ENCODE assay signal across 12 mouse cellular contexts in genomic region chr7:81860996-81861395, GRCm38 (mm10). TPM values are rescaled to one million over a fixed set of nuclear protein-coding genes. Genes with fewer than 3 reads are reported as not detected.
DNase-seq lines count a peak whose midpoint lies in the region; ATAC-seq and TF ChIP-seq lines count a peak whose summit lies in the region.
"Had no signal": no experiment of that assay in that cellular context is flagged by ENCODE, and none has a peak within 500 bp of the region (broad histone marks: within the 10 kb centered on the region; RNA-seq: fewer than 3 reads in every experiment).

No protein-coding gene starts in this region.

- no peak for TF ChIP-seq EP300 in heart, postnatal 0 days (IDR thresholded peaks at IDR 0.05; ENCODE audit: low read depth)

- peaks cover 24 to 27% of the 10 kb centered on the region in 2 experiments for H3K4me1 ChIP-seq in heart, embryonic 14.5 days (ENCODE audit: control insufficient read depth in 2 of 2, insufficient read depth in 2 of 2, low read length in 2 of 2)
- H3K4me1 ChIP-seq in heart, postnatal 0 days (ENCODE audit: control insufficient read depth, insufficient read depth) = peaks cover 16% of the 10 kb centered on the region
- H3K4me1 ChIP-seq in neural tube, embryonic 13.5 days (replicated peaks) = peaks cover 22% of the 10 kb centered on the region; the same call in 1 of the 2 replicates
- peaks cover 23% of the 10 kb centered on the region for H3K4me1 ChIP-seq in midbrain, embryonic 13.5 days (replicated peaks)

- no peak overlapping the region for H3K9ac ChIP-seq in heart, embryonic 14.5 days (ENCODE audit: low read length)
- H3K9ac ChIP-seq in heart, postnatal 0 days (replicated peaks; ENCODE audit: low read depth, low read length) = no peak overlapping the region
- no peak overlapping the region for H3K9ac ChIP-seq in neural tube, embryonic 13.5 days
- no peak overlapping the region for H3K9ac ChIP-seq in midbrain, embryonic 13.5 days (replicated peaks)
- H3K9ac ChIP-seq: hindbrain, embryonic 15.5 days had no signal

- intact Hi-C loops in heart, postnatal 36 days (cut with DNase I) = loop anchor here (2.0 to 5.0 kb wide), 2 partner anchors 32 to 74 kb away; partner anchors contain the start of genes 3110040N11Rik and Btbd1

- 67% methylated on average over 5 of the region's 5 CpGs for WGBS in heart, embryonic 14.5 days
- 59% methylated on average over 5 of the region's 5 CpGs for WGBS in heart, postnatal 0 days
- 85% methylated on average over 5 of the region's 5 CpGs for WGBS in neural tube, embryonic 13.5 days
- 71% methylated on average over 5 of the region's 5 CpGs for WGBS in midbrain, embryonic 13.5 days

- no peak overlapping the region for H3K27ac ChIP-seq in heart, embryonic 14.5 days (replicated peaks in 1 of 2; ENCODE audit: control insufficient read depth in 1 of 2, insufficient read depth in 1 of 2, low read depth in 2 of 2, low read length in 2 of 2)
- H3K27ac ChIP-seq in heart, postnatal 0 days (ENCODE audit: low read depth) = peak overlapping the region; percentile 50; the same call in 1 of the 2 replicates
- no peak overlapping the region for H3K27ac ChIP-seq in neural tube, embryonic 13.5 days (replicated peaks)
- no peak overlapping the region for H3K27ac ChIP-seq in midbrain, embryonic 13.5 days

- DNase-seq in heart, postnatal 36 days = no peak
- DNase-seq in A20 (ENCODE audit: low read depth, low spot score) = peak; percentile 35
- DNase-seq in heart, postnatal 0 days (ENCODE audit: low spot score) = no peak
- DNase-seq in cerebellum, postnatal 10 days = no peak
- DNase-seq in kidney, adult 9 months = no peak

- no peaks in the 10 kb centered on the region for H3K27me3 ChIP-seq in heart, embryonic 14.5 days (ENCODE audit: control insufficient read depth, insufficient read depth, low read length)
- no peaks in the 10 kb centered on the region for H3K27me3 ChIP-seq in heart, postnatal 0 days (ENCODE audit: control insufficient read depth, insufficient read depth, low read length)
- H3K27me3 ChIP-seq in neural tube, embryonic 13.5 days = peaks cover 24% of the 10 kb centered on the region
- peaks cover 32% of the 10 kb centered on the region for H3K27me3 ChIP-seq in midbrain, embryonic 13.5 days

- peaks cover 9% of the 10 kb centered on the region; the same call in 1 of the 2 replicates for H3K36me3 ChIP-seq in heart, embryonic 14.5 days (ENCODE audit: control insufficient read depth, insufficient read depth, low read length)
- H3K36me3 ChIP-seq in heart, postnatal 0 days (replicated peaks; ENCODE audit: control insufficient read depth, insufficient read depth, low read length) = 0 out of 2 replicates have a peak, but pooled peaks cover 8% of the 10 kb centered on the region
- no peaks in the 10 kb centered on the region for H3K36me3 ChIP-seq in neural tube, embryonic 13.5 days
- no peaks in the 10 kb centered on the region for H3K36me3 ChIP-seq in midbrain, embryonic 13.5 days
- H3K36me3 ChIP-seq: hindbrain, embryonic 15.5 days had no signal

- H3K4me2 ChIP-seq in heart, embryonic 14.5 days (ENCODE audit: low read length) = peak overlapping the region; percentile 84
- peak overlapping the region; percentile 90; the same call in 1 of the 2 replicates for H3K4me2 ChIP-seq in heart, postnatal 0 days (ENCODE audit: low read depth, low read length)
- H3K4me2 ChIP-seq in neural tube, embryonic 13.5 days = peak overlapping the region; percentile 98; the same call in 1 of the 2 replicates
- no peak overlapping the region for H3K4me2 ChIP-seq in midbrain, embryonic 13.5 days (replicated peaks)

- H3K4me3 ChIP-seq in heart, embryonic 14.5 days (ENCODE audit: control insufficient read depth in 1 of 2, insufficient read depth in 1 of 2, low read depth in 1 of 2, low read length in 2 of 2) = no peak overlapping the region
- H3K4me3 ChIP-seq in heart, postnatal 0 days (ENCODE audit: low read depth, low read length) = peak overlapping the region; percentile 70; the same call in 1 of the 2 replicates
- H3K4me3 ChIP-seq in neural tube, embryonic 13.5 days = no peak overlapping the region
- no peak overlapping the region for H3K4me3 ChIP-seq in midbrain, embryonic 13.5 days (replicated peaks)
- H3K4me3 ChIP-seq: erythroblast, embryonic 14.5 days; hindbrain, embryonic 15.5 days had no signal

- no peak for ATAC-seq in heart, embryonic 14.5 days (ENCODE audit: insufficient number of reproducible peaks, insufficient read depth, low FRiP score, low read depth)
- no peak for ATAC-seq in heart, postnatal 0 days (ENCODE audit: insufficient read depth, low read depth)
- no peak for ATAC-seq in neural tube, embryonic 13.5 days (ENCODE audit: low read depth)
- no peak for ATAC-seq in midbrain, embryonic 13.5 days

- H3K9me3 ChIP-seq in heart, embryonic 14.5 days (ENCODE audit: control insufficient read depth, low read length) = no peaks in the 10 kb centered on the region
- H3K9me3 ChIP-seq in heart, postnatal 0 days (replicated peaks; ENCODE audit: control insufficient read depth, low read length) = no peaks in the 10 kb centered on the region
- H3K9me3 ChIP-seq in neural tube, embryonic 13.5 days = no peaks in the 10 kb centered on the region
- no peaks in the 10 kb centered on the region for H3K9me3 ChIP-seq in midbrain, embryonic 13.5 days
- H3K9me3 ChIP-seq: hindbrain, embryonic 15.5 days had no signal

- no peak for TF ChIP-seq CTCF in heart, postnatal 0 days (IDR thresholded peaks at IDR 0.05; ENCODE audit: low read depth)

RNA-seq across cellular contexts. Expression of gene Tm6sf1, which starts 2.2 kb away (rescaled TPM):
- 33.7 and 34.4 TPM in 2 replicates for polyA plus RNA-seq in heart, embryonic 14.5 days (2014; fragmentation: Nextera tagmentation; extraction: Ambion mirVana)
- 10 to 100 TPM in 1 of 2 experiments, 1 to 10 TPM in 1; 9.1 to 14.4 TPM for total RNA-seq in heart, postnatal 36 days (2021)
- 52.3 and 69.2 TPM in 2 replicates for total RNA-seq in heart, postnatal 0 days (2014; rRNA removed; ENCODE audit: low replicate concordance)
- polyA plus RNA-seq in heart, postnatal 0 days (2015; fragmentation: Nextera tagmentation; extraction: Ambion mirVana) = 11.7 and 15.3 TPM in 2 replicates
- polyA plus RNA-seq in neural tube, embryonic 13.5 days (2015; fragmentation: Nextera tagmentation; extraction: Ambion mirVana) = 13.4 TPM in 2 replicates
- polyA plus RNA-seq in midbrain, embryonic 13.5 days (2015; fragmentation: Nextera tagmentation; extraction: Ambion mirVana) = 8.1 and 9.8 TPM in 2 replicates

RNA-seq across cellular contexts. Expression of gene Gm10160, which starts 5.4 kb away (rescaled TPM):
- polyA plus RNA-seq in heart, embryonic 14.5 days (2014; fragmentation: Nextera tagmentation; extraction: Ambion mirVana) = not detected in 2 replicates
- total RNA-seq in heart, postnatal 36 days (2021) = not detected
- total RNA-seq in heart, postnatal 0 days (2014; rRNA removed; ENCODE audit: low replicate concordance) = not detected in 2 replicates
- not detected in 2 replicates for polyA plus RNA-seq in heart, postnatal 0 days (2015; fragmentation: Nextera tagmentation; extraction: Ambion mirVana)
- not detected in 2 replicates for polyA plus RNA-seq in neural tube, embryonic 13.5 days (2015; fragmentation: Nextera tagmentation; extraction: Ambion mirVana)
- not detected in 2 replicates for polyA plus RNA-seq in midbrain, embryonic 13.5 days (2015; fragmentation: Nextera tagmentation; extraction: Ambion mirVana)
- total RNA-seq: adrenal gland, postnatal 4 days; ES-E14 had no signal
- polyA plus RNA-seq: erythroblast, embryonic 14.5 days; hindbrain, embryonic 15.5 days had no signal

RNA-seq across cellular contexts. Expression of gene Btbd1, which starts 31.8 kb away (rescaled TPM):
- 126 and 130 TPM in 2 replicates for polyA plus RNA-seq in heart, embryonic 14.5 days (2014; fragmentation: Nextera tagmentation; extraction: Ambion mirVana)
- total RNA-seq in heart, postnatal 36 days (2021) = 100 to 1,000 TPM; 135 to 137 TPM
- 98.6 and 104 TPM in 2 replicates for total RNA-seq in heart, postnatal 0 days (2014; rRNA removed; ENCODE audit: low replicate concordance)
- polyA plus RNA-seq in heart, postnatal 0 days (2015; fragmentation: Nextera tagmentation; extraction: Ambion mirVana) = 90.4 and 96.6 TPM in 2 replicates
- 97.1 and 102 TPM in 2 replicates for polyA plus RNA-seq in neural tube, embryonic 13.5 days (2015; fragmentation: Nextera tagmentation; extraction: Ambion mirVana)
- polyA plus RNA-seq in midbrain, embryonic 13.5 days (2015; fragmentation: Nextera tagmentation; extraction: Ambion mirVana) = 90.1 and 93.6 TPM in 2 replicates
